Mouse (Mus musculus): ENCODE results near the gene Arhgap1. TPM values are rescaled to one million over a fixed set of nuclear protein-coding genes. Genes with fewer than 3 reads are reported as not detected.

Arhgap1 gene
- total and polyA plus RNA-seq, 2 experiments from 2014 or later = 76.5 to 85.7 TPM

DNA sequence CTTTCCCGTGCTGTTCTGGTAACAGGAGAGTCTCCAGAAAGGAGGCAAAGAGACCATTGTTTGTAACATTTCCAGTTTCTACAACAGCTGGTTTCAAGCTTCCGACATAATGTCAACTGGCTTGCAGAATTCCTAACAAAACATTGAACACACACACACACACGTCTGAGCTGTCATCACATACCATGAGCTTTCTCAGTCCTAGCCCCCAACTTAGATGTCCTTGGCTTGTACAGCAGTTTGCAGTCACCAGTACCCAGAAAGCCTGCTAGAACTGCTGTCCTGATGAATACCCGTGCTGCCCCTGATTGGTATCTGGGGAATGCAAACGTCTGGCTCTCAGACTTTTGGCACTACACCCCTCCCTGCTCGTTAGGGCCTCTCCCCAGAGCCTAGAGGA lies 6.2 kb downstream of the Arhgap1 start:
- H3K27me3 ChIP-seq (ENCODE audit: control insufficient read depth, insufficient read depth, low read length) = no peaks in the 10 kb centered on the region
- peaks cover 58% of the 10 kb centered on the region for H3K36me3 ChIP-seq (replicated peaks; ENCODE audit: control insufficient read depth, insufficient read depth, low read length)
- ATAC-seq (ENCODE audit: insufficient read depth, low read depth) = peak; percentile 83
- no peak overlapping the region for H3K4me3 ChIP-seq (ENCODE audit: low read depth, low read length)
- no peak overlapping the region; the same call in 1 of the 2 replicates for H3K4me2 ChIP-seq (ENCODE audit: low read depth, low read length)
- no peak overlapping the region; the same call in 1 of the 2 replicates for H3K9ac ChIP-seq (replicated peaks; ENCODE audit: low read depth, low read length)
- H3K27ac ChIP-seq (ENCODE audit: low read depth) = peak overlapping the region; percentile 77
- H3K4me1 ChIP-seq (ENCODE audit: control insufficient read depth, insufficient read depth) = peaks cover 50% of the 10 kb centered on the region
- WGBS = 19% methylated on average over 6 of the region's 6 CpGs
- DNase-seq (ENCODE audit: low spot score) = peak; percentile 70
- H3K9me3 ChIP-seq (replicated peaks; ENCODE audit: control insufficient read depth, low read length) = no peaks in the 10 kb centered on the region
- no peak for TF ChIP-seq EP300 (IDR thresholded peaks at IDR 0.05; ENCODE audit: low read depth)
- TF ChIP-seq CTCF (IDR thresholded peaks at IDR 0.05; ENCODE audit: low read depth) = no peak

GRCm38 (mm10) chr2:91656774-91657173 lies 7.1 kb downstream of the Arhgap1 start:
- no peak overlapping the region for H3K4me3 ChIP-seq (ENCODE audit: low read depth, low read length)
- no peak overlapping the region for H3K9ac ChIP-seq (replicated peaks; ENCODE audit: low read depth, low read length)
- ATAC-seq (ENCODE audit: insufficient read depth, low read depth) (no peak), DNase-seq (ENCODE audit: low spot score) (no peak)
- peaks cover 41% of the 10 kb centered on the region for H3K4me1 ChIP-seq (ENCODE audit: control insufficient read depth, insufficient read depth)
- TF ChIP-seq EP300 (IDR thresholded peaks at IDR 0.05; ENCODE audit: low read depth) = no peak
- TF ChIP-seq CTCF (IDR thresholded peaks at IDR 0.05; ENCODE audit: low read depth) = no peak
- 48% methylated on average over 8 of the region's 8 CpGs for WGBS
- peaks cover 67% of the 10 kb centered on the region for H3K36me3 ChIP-seq (replicated peaks; ENCODE audit: control insufficient read depth, insufficient read depth, low read length)
- H3K4me2 ChIP-seq (ENCODE audit: low read depth, low read length) = no peak overlapping the region
- H3K27ac ChIP-seq (ENCODE audit: low read depth) = peak overlapping the region; percentile 77
- H3K27me3 ChIP-seq (ENCODE audit: control insufficient read depth, insufficient read depth, low read length) = no peaks in the 10 kb centered on the region
- H3K9me3 ChIP-seq (replicated peaks; ENCODE audit: control insufficient read depth, low read length) = no peaks in the 10 kb centered on the region

DNA sequence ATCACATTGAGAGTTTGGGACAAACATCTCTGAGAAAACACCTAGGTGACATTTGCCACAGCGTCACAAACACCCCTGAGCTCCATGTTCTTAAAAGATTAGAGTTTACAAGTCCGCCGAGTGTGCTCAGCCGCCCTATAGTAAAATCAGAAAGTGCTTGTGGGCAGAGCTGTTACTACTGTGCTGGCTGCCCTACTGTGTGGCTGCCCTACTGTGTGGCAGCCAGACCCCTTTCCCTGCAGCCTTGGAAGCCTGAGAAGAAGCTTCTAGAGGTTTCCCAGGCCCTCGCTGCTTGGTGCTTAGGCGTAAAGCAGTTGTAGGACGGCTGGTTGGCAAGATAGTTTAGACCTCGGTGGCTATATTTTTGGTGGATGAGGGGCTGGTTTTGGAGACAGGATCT lies 10.0 kb downstream of the Arhgap1 start:
- H3K36me3 ChIP-seq (replicated peaks; ENCODE audit: control insufficient read depth, insufficient read depth, low read length) = peaks cover 88% of the 10 kb centered on the region
- ATAC-seq (ENCODE audit: insufficient read depth, low read depth) = no peak
- peaks cover 22% of the 10 kb centered on the region for H3K4me1 ChIP-seq (ENCODE audit: control insufficient read depth, insufficient read depth)
- no peaks in the 10 kb centered on the region for H3K9me3 ChIP-seq (replicated peaks; ENCODE audit: control insufficient read depth, low read length)
- H3K4me3 ChIP-seq (ENCODE audit: low read depth, low read length) = no peak overlapping the region
- TF ChIP-seq EP300 (IDR thresholded peaks at IDR 0.05; ENCODE audit: low read depth) = no peak
- no peak overlapping the region for H3K9ac ChIP-seq (replicated peaks; ENCODE audit: low read depth, low read length)
- H3K4me2 ChIP-seq (ENCODE audit: low read depth, low read length) = no peak overlapping the region
- WGBS = 93% methylated on average over 8 of the region's 8 CpGs
- DNase-seq (ENCODE audit: low spot score) = no peak
- H3K27ac ChIP-seq (ENCODE audit: low read depth) = no peak overlapping the region
- H3K27me3 ChIP-seq (ENCODE audit: control insufficient read depth, insufficient read depth, low read length) = no peaks in the 10 kb centered on the region

DNA sequence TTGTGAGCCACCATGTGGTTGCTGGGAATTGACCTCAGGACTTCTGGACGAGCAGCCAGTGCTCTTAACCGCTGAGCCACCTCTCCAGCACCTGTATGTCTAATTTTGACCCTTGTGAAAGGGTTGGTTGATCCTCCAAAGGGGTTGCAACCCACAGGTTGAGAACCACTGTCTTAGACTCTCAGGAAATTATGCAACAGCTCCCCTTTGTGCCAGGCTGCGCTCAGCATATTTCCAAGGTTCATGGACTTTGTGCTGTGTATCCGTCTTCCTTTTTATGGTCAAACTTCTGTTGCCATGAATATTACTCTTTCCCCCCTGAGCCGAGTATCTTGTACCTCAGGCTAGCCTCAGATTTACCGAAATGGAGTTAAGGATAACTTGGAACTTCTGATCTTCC lies 11.3 kb downstream of the Arhgap1 start:
- H3K27ac ChIP-seq (ENCODE audit: low read depth) = no peak overlapping the region
- TF ChIP-seq CTCF (IDR thresholded peaks at IDR 0.05; ENCODE audit: low read depth) = no peak
- no peak for TF ChIP-seq EP300 (IDR thresholded peaks at IDR 0.05; ENCODE audit: low read depth)
- WGBS = 90% methylated on average over 6 of the region's 6 CpGs
- H3K9me3 ChIP-seq (replicated peaks; ENCODE audit: control insufficient read depth, low read length) = no peaks in the 10 kb centered on the region
- no peak for DNase-seq (ENCODE audit: low spot score)
- peaks cover 10% of the 10 kb centered on the region for H3K4me1 ChIP-seq (ENCODE audit: control insufficient read depth, insufficient read depth)
- H3K4me2 ChIP-seq (ENCODE audit: low read depth, low read length) = no peak overlapping the region
- H3K9ac ChIP-seq (replicated peaks; ENCODE audit: low read depth, low read length) = no peak overlapping the region
- no peaks in the 10 kb centered on the region for H3K27me3 ChIP-seq (ENCODE audit: control insufficient read depth, insufficient read depth, low read length)
- no peak overlapping the region for H3K4me3 ChIP-seq (ENCODE audit: low read depth, low read length)
- H3K36me3 ChIP-seq (replicated peaks; ENCODE audit: control insufficient read depth, insufficient read depth, low read length) = peaks cover 78% of the 10 kb centered on the region
- no peak for ATAC-seq (ENCODE audit: insufficient read depth, low read depth)

GRCm38 (mm10) chr2:91664780-91665179 lies 15.1 kb downstream of the Arhgap1 start:
- DNase-seq (ENCODE audit: low spot score) (no peak), ATAC-seq (ENCODE audit: insufficient read depth, low read depth) (no peak)
- H3K27ac ChIP-seq (ENCODE audit: low read depth) = no peak overlapping the region
- no peaks in the 10 kb centered on the region for H3K9me3 ChIP-seq (replicated peaks; ENCODE audit: control insufficient read depth, low read length)
- H3K4me1 ChIP-seq (ENCODE audit: control insufficient read depth, insufficient read depth) = no peaks in the 10 kb centered on the region
- no peak overlapping the region for H3K9ac ChIP-seq (replicated peaks; ENCODE audit: low read depth, low read length)
- no peak overlapping the region for H3K4me2 ChIP-seq (ENCODE audit: low read depth, low read length)
- H3K36me3 ChIP-seq (replicated peaks; ENCODE audit: control insufficient read depth, insufficient read depth, low read length) = peaks cover 71% of the 10 kb centered on the region
- H3K4me3 ChIP-seq (ENCODE audit: low read depth, low read length) = no peak overlapping the region
- no peak for TF ChIP-seq EP300 (IDR thresholded peaks at IDR 0.05; ENCODE audit: low read depth)
- no peak for TF ChIP-seq CTCF (IDR thresholded peaks at IDR 0.05; ENCODE audit: low read depth)
- no peaks in the 10 kb centered on the region for H3K27me3 ChIP-seq (ENCODE audit: control insufficient read depth, insufficient read depth, low read length)

DNA sequence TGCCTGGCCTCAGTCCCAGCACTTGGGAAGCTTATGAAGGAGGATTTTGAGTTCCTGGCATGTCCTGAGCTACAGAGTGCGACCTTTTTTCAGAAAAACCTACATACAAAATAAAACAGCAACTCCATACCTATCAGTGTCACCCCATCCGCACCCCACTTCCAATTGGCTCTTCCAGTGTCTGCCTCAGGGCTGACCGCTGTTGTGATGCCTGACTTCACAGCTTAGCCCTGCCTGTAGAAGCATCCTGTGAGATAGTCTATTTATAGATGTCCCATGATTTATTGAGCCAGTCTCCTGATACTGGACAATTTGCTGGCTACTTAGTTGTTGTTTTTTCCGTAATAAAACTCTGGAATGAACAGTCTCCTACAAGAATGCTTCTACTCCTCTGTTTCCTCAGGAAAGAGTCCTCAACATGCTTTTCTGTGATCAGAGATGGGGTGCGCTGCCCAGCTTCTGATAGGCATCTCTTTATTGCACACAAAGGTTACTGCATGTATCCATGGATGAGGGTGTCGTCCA lies 16.8 kb downstream of the Arhgap1 start:
- Histone ChIP-seq H3K36me3 (replicated peaks; ENCODE audit: control insufficient read depth, insufficient read depth, low read length) (peaks cover 74% of the 10 kb centered on the region), H3K4me3 (ENCODE audit: low read depth, low read length) (no peak overlapping the region), H3K9me3 (replicated peaks; ENCODE audit: control insufficient read depth, low read length) (no peaks in the 10 kb centered on the region), H3K9ac (replicated peaks; ENCODE audit: low read depth, low read length) (no peak overlapping the region), H3K27ac (ENCODE audit: low read depth) (peak overlapping the region; percentile 5; the same call in 1 of the 2 replicates), H3K27me3 (ENCODE audit: control insufficient read depth, insufficient read depth, low read length) (no peaks in the 10 kb centered on the region), H3K4me2 (ENCODE audit: low read depth, low read length) (no peak overlapping the region), H3K4me1 (ENCODE audit: control insufficient read depth, insufficient read depth) (no peaks in the 10 kb centered on the region)
- WGBS = 66% methylated on average over 6 of the region's 6 CpGs
- TF ChIP-seq EP300 (IDR thresholded peaks at IDR 0.05; ENCODE audit: low read depth) = no peak
- TF ChIP-seq CTCF (IDR thresholded peaks at IDR 0.05; ENCODE audit: low read depth) = no peak
- DNase-seq (ENCODE audit: low spot score) (no peak), ATAC-seq (ENCODE audit: insufficient read depth, low read depth) (no peak)

Measured in heart, postnatal 0 days (tissue).